Mouse (Mus musculus) limb, embryonic 14.5 days (tissue): ENCODE measurements around the gene Tmem209. TPM values are rescaled to one million over a fixed set of nuclear protein-coding genes. Genes with fewer than 3 reads are reported as not detected.

Experiments used
- ATAC-seq: fragments of 200-750 bp; cut with Nextera tagmentation; 2 replicates; pipeline ENCODE4 v1.8.0; 2017; ENCODE audit warnings: low read depth, moderate number of reproducible peaks, moderate TSS enrichment; ENCODE audit not compliant: low FRiP score
- DNase-seq: peaks from one replicate; pipeline ENCODE4 v3.0.0-alpha.2; 2015; ENCODE audit warnings: low spot score
- H3K27ac ChIP-seq: fragments of 300-500 bp; sonication (generic); replicated peaks from 2 replicates; pipeline ENCODE4 v1.5.1; 2014; ENCODE audit warnings: low read depth, mild to moderate bottlenecking, low read length, moderate library complexity, mixed read lengths
- H3K27me3 ChIP-seq: fragments of 300-500 bp; sonication (generic); 2 replicates; pipeline ENCODE4 v1.6.1; 2014; ENCODE audit warnings: low read length, mixed read lengths; ENCODE audit not compliant: control insufficient read depth, insufficient read depth
- H3K36me3 ChIP-seq: fragments of 300-500 bp; sonication (generic); 2 replicates; pipeline ENCODE4 v1.6.1; 2014; ENCODE audit warnings: mild to moderate bottlenecking, low read length, moderate library complexity, mixed read lengths; ENCODE audit not compliant: control insufficient read depth, insufficient read depth
- H3K4me1 ChIP-seq: fragments of 300-500 bp; sonication (generic); 2 replicates; pipeline ENCODE4 v1.6.1; 2014; ENCODE audit warnings: antibody characterized with exemption, low read length, mixed read lengths; ENCODE audit not compliant: control insufficient read depth, insufficient read depth
- H3K4me2 ChIP-seq: fragments of 300-500 bp; sonication (generic); replicated peaks from 2 replicates; pipeline ENCODE4 v1.6.1; 2014; ENCODE audit warnings: low read depth, mild to moderate bottlenecking, low read length, moderate library complexity; ENCODE audit not compliant: severe bottlenecking
- H3K4me3 ChIP-seq: fragments of 300-500 bp; sonication (generic); replicated peaks from 2 replicates; pipeline ENCODE4 v1.5.1; 2014; ENCODE audit warnings: low read length
- H3K9ac ChIP-seq: fragments of 300-500 bp; sonication (generic); 2 replicates; pipeline ENCODE4 v1.6.1; 2014; ENCODE audit warnings: mild to moderate bottlenecking, low read depth, low read length, moderate library complexity; ENCODE audit not compliant: severe bottlenecking
- H3K9me3 ChIP-seq: fragments of 300-500 bp; sonication (generic); 2 replicates; pipeline ENCODE4 v1.6.1; 2016; ENCODE audit warnings: low read length; ENCODE audit not compliant: control insufficient read depth
- POLR2A ChIP-seq: fragments of 200-500 bp; IDR thresholded peaks from 2 replicates; pipeline ENCODE4 v1.8.0; 2012; ENCODE audit warnings: inconsistent platforms, mild to moderate bottlenecking, moderate library complexity, borderline replicate concordance; ENCODE audit not compliant: insufficient read depth, insufficient read length; ENCODE audit errors: extremely low read depth
- WGBS: fragments of 180-500 bp; shearing (Covaris S2); extraction: QIAGEN DNeasy Blood & Tissue Kit; methylation state at CpG from one replicate; pipeline ENCODE4 v1.1.7; 2014; 5-methylcytosine and 5-hydroxymethylcytosine counted together
- polyA plus RNA-seq, 2 experiments: library from polyadenylated mRNA; depleted of rRNA in 1 of 2; stranded (reverse) in 1 of 2; unstranded in 1 of 2; fragments of >200 nt; fragmentation: Nextera tagmentation in 1 of 2; extraction: Ambion mirVana in 1 of 2; gene quantifications; 2 replicates each; pipeline versions ENCODE4 v1.2.1 to v1.2.3; 2012 to 2014

The Tmem209 gene
- polyA plus RNA-seq, 2 experiments, result 28.3 to 47.5 TPM

- WGBS, result 6% methylated on average over 9 of the region's 9 CpGs
- Histone ChIP-seq H3K27me3 (no peaks in the 10 kb centered on the region), H3K4me1 (peaks cover 14% of the 10 kb centered on the region), H3K36me3 (no peaks in the 10 kb centered on the region), H3K4me3 (no peak overlapping the region), H3K9ac (no peak overlapping the region), H3K4me2 (no peak overlapping the region), H3K9me3 (no peaks in the 10 kb centered on the region), H3K27ac (peak overlapping the region; percentile 50)
- no peak for DNase-seq
- ATAC-seq, result no peak
- no peak for TF ChIP-seq POLR2A
These were observed 4.7 kb upstream of the Tmem209 start for GRCm38 (mm10) chr6:30514242-30514641.

- Histone ChIP-seq H3K4me1 (peaks cover 18% of the 10 kb centered on the region), H3K9ac (no peak overlapping the region), H3K27me3 (no peaks in the 10 kb centered on the region), H3K27ac (peak overlapping the region; percentile 98), H3K9me3 (no peaks in the 10 kb centered on the region), H3K4me2 (peak overlapping the region; percentile 34), H3K4me3 (no peak overlapping the region), H3K36me3 (peaks cover 10% of the 10 kb centered on the region)
- WGBS, result 71% methylated on average over 5 of the region's 5 CpGs
- ATAC-seq (no peak), DNase-seq (no peak)
- TF ChIP-seq POLR2A, result no peak
These were observed 708 bp upstream of the Tmem209 start for GRCm38 (mm10) chr6:30510291-30510690.

GRCm38 (mm10) chr6:30508824-30509223 lies 759 bp downstream of the Tmem209 start:
- Histone ChIP-seq H3K9me3 (no peaks in the 10 kb centered on the region), H3K4me2 (peak overlapping the region; percentile 61), H3K36me3 (peaks cover 21% of the 10 kb centered on the region), H3K4me3 (peak overlapping the region; percentile 64), H3K27ac (peak overlapping the region; percentile 98), H3K9ac (peak overlapping the region; percentile 83), H3K4me1 (peaks cover 10% of the 10 kb centered on the region), H3K27me3 (no peaks in the 10 kb centered on the region)
- ATAC-seq (no peak), DNase-seq (no peak)
- WGBS, result 7% methylated on average over 2 of the region's 2 CpGs
- no peak for TF ChIP-seq POLR2A

GRCm38 (mm10) chr6:30499049-30499448 lies 10.5 kb downstream of the Tmem209 start:
- no peaks in the 10 kb centered on the region for H3K9me3 ChIP-seq
- no peak for TF ChIP-seq POLR2A
- peaks cover 69% of the 10 kb centered on the region for H3K36me3 ChIP-seq
- no peak for ATAC-seq
- no peak overlapping the region for H3K9ac ChIP-seq
- no peak overlapping the region for H3K4me3 ChIP-seq
- 81% methylated on average over 3 of the region's 3 CpGs for WGBS
- no peaks in the 10 kb centered on the region for H3K27me3 ChIP-seq
- no peak for DNase-seq
- H3K4me1 ChIP-seq, result no peaks in the 10 kb centered on the region
- no peak overlapping the region for H3K27ac ChIP-seq
- H3K4me2 ChIP-seq, result no peak overlapping the region

DNA sequence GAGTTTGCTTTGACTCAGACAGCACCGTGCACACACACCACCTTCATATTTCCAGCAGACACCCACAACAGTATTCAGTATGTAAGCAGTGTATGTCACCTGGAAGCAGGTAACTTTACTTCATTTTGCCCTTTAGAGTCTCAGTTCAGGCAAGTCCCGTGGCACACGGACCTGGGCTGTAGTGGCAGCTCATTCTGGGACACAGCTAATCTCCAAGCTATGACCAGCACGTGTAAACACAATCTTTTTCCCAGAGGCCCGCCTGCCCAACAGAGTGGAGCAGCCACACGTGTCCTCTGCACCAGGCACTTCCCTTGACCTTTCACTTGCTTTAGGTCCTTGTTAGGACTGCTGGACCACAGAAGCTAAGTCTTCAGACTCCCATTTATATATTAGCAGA lies 23.1 kb downstream of the Tmem209 start:
- H3K27ac ChIP-seq, result no peak overlapping the region
- ATAC-seq, result no peak
- no peaks in the 10 kb centered on the region for H3K27me3 ChIP-seq
- no peak for DNase-seq
- H3K9ac ChIP-seq, result no peak overlapping the region
- no peak overlapping the region for H3K4me2 ChIP-seq
- H3K9me3 ChIP-seq, result peaks cover 3% of the 10 kb centered on the region; the same call in 1 of the 2 replicates
- no peak overlapping the region for H3K4me3 ChIP-seq
- peaks cover 86% of the 10 kb centered on the region for H3K36me3 ChIP-seq
- no peaks in the 10 kb centered on the region for H3K4me1 ChIP-seq
- TF ChIP-seq POLR2A, result no peak
- 89% methylated on average over 6 of the region's 6 CpGs for WGBS

DNA sequence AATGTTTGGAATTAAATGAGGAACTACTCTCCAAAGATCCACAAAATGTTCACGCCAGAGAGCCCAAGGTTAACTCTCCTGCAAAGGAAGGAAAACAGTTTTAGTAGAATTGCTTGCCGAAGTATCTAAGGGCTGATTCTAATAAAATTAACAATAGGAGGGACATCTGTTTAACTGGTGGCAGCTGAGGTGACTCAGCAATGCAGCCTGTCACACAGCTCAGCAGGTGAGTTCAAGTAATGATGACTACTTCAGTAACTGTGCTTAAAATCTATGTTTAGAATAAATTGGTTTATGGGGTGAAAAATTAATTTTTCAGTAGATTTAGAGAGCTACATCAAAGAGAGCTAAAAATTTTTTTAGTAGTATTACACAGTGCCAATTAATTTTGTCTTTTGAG lies 26.7 kb downstream of the Tmem209 start:
- 47% methylated on average over 2 of the region's 2 CpGs for WGBS
- H3K36me3 ChIP-seq, result peaks cover 84% of the 10 kb centered on the region
- ATAC-seq (no peak), DNase-seq (no peak)
- TF ChIP-seq POLR2A, result no peak
- no peak overlapping the region for H3K27ac ChIP-seq
- no peaks in the 10 kb centered on the region for H3K27me3 ChIP-seq
- no peak overlapping the region for H3K4me2 ChIP-seq
- no peak overlapping the region for H3K4me3 ChIP-seq
- no peaks in the 10 kb centered on the region for H3K4me1 ChIP-seq
- H3K9ac ChIP-seq, result no peak overlapping the region
- peaks cover 3% of the 10 kb centered on the region; the same call in 1 of the 2 replicates for H3K9me3 ChIP-seq
